Mouse (Mus musculus) bone marrow, adult 2 months (tissue): ENCODE data around the gene Olfr1100.

ENCODE experiments used
- CTCF ChIP-seq: fragments of 200-500 bp; IDR thresholded peaks from 2 replicates; pipeline ENCODE4 v1.5.1; 2011; ENCODE audit warnings: low read length, control low read depth; ENCODE audit not compliant: control insufficient read depth, insufficient read depth
- POLR2A ChIP-seq: fragments of 200-500 bp; IDR thresholded peaks from 2 replicates; pipeline ENCODE4 v1.6.1; 2011; ENCODE audit warnings: low read depth, mild to moderate bottlenecking, control low read depth, low read length, borderline replicate concordance; ENCODE audit not compliant: control insufficient read depth

DNA sequence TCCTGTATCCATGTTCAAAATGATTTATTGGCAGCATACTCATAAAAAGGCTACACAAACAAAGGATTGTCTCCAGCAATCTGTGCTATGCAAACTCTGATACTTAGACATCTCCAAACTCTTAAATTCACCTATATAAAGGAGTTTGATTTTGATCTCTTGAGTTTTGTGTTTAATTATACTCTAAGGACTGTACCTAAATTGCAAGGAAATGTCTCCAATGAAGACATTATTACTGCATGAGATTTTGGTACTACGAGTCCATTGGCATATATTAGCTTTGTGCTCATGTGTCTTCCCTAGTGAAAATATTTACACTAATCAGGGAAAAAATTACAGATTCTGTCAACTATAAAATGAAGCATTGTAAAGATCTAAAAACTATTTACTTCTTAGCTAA, 47.2 kb upstream of the Olfr1100 start, which contains the start of gene Olfr1104:
- TF ChIP-seq CTCF (no peak), POLR2A (no peak)
